Mouse (Mus musculus) testis, adult 2 months (tissue): ENCODE results near the gene Rcsd1. TPM values are rescaled to one million over a fixed set of nuclear protein-coding genes. Genes with fewer than 3 reads are reported as not detected.
"Not testable (repeated sequence)": the region's sequence is repeated elsewhere in the genome, so short reads cannot be mapped to it uniquely, and the experiment has no call there.

ENCODE experiments used
- H3K27ac ChIP-seq: fragments of 200-500 bp; 2 replicates; pipeline ENCODE4 v1.5.1; 2012; ENCODE audit warnings: low read depth, low read length; ENCODE audit not compliant: control insufficient read depth, insufficient read depth
- H3K27me3 ChIP-seq: fragments of 200-500 bp; 2 replicates; pipeline ENCODE4 v1.6.1; 2012; ENCODE audit warnings: mild to moderate bottlenecking, low read length, moderate library complexity; ENCODE audit not compliant: control insufficient read depth, insufficient read depth
- H3K36me3 ChIP-seq: fragments of 200-500 bp; 2 replicates; pipeline ENCODE4 v1.6.1; 2012; ENCODE audit warnings: mild to moderate bottlenecking, low read length; ENCODE audit not compliant: control insufficient read depth, insufficient read depth
- H3K4me1 ChIP-seq: fragments of 200-500 bp; 2 replicates; pipeline ENCODE4 v1.6.1; 2012; ENCODE audit warnings: low read length; ENCODE audit not compliant: control insufficient read depth, insufficient read depth
- H3K4me3 ChIP-seq: fragments of 200-500 bp; 2 replicates; pipeline ENCODE4 v1.5.1; 2012; ENCODE audit warnings: low read depth, mild to moderate bottlenecking, low read length, moderate library complexity, mixed read lengths; ENCODE audit not compliant: control insufficient read depth
- CTCF ChIP-seq: fragments of 200-500 bp; IDR thresholded peaks from 2 replicates; pipeline ENCODE4 v1.5.1; 2012; ENCODE audit warnings: low read depth, mild to moderate bottlenecking, inconsistent platforms, low read length, moderate library complexity; ENCODE audit not compliant: control insufficient read depth, insufficient read depth, insufficient replicate concordance
- POLR2A ChIP-seq: fragments of 200-500 bp; IDR thresholded peaks from 2 replicates; pipeline ENCODE4 v1.6.1; 2012; ENCODE audit warnings: low read depth, mild to moderate bottlenecking, inconsistent platforms, low read length, moderate library complexity; ENCODE audit not compliant: control insufficient read depth
- polyA plus RNA-seq: library from polyadenylated mRNA; depleted of rRNA; stranded (reverse); fragments of >200 nt; gene quantifications from 2 replicates; pipeline ENCODE4 v1.2.3, GENCODE M21; 2012

The Rcsd1 gene
- polyA plus RNA-seq, 1 experiment: 0.89 TPM

GRCm38 (mm10) chr1:165686963-165687362, 22.6 kb downstream of the Rcsd1 start:
- no peaks in the 10 kb centered on the region for H3K27me3 ChIP-seq
- no peak overlapping the region for H3K27ac ChIP-seq
- no peak overlapping the region for H3K4me3 ChIP-seq
- no peaks in the 10 kb centered on the region; the same call in none of the 2 replicates for H3K4me1 ChIP-seq
- TF ChIP-seq POLR2A (no peak), CTCF (no peak)
- no peaks in the 10 kb centered on the region for H3K36me3 ChIP-seq

GRCm38 (mm10) chr1:165686349-165686748, 23.2 kb downstream of the Rcsd1 start:
- TF ChIP-seq POLR2A (no peak), CTCF (no peak)
- Histone ChIP-seq H3K4me1 (no peaks in the 10 kb centered on the region; the same call in none of the 2 replicates), H3K27ac (no peak overlapping the region), H3K36me3 (no peaks in the 10 kb centered on the region), H3K4me3 (no peak overlapping the region), H3K27me3 (no peaks in the 10 kb centered on the region)

- H3K36me3 ChIP-seq: no peaks in the 10 kb centered on the region
- no peaks in the 10 kb centered on the region for H3K27me3 ChIP-seq
- no peak overlapping the region for H3K4me3 ChIP-seq
- no peaks in the 10 kb centered on the region; the same call in none of the 2 replicates for H3K4me1 ChIP-seq
- no peak overlapping the region for H3K27ac ChIP-seq
- no peak for TF ChIP-seq POLR2A
- TF ChIP-seq CTCF: no peak
Observed at GRCm38 (mm10) chr1:165684261-165685203, 25.0 kb downstream of the Rcsd1 start.

- Histone ChIP-seq H3K4me3 (no peak overlapping the region), H3K27ac (no peak overlapping the region), H3K4me1 (no peaks in the 10 kb centered on the region; the same call in 1 of the 2 replicates), H3K36me3 (no peaks in the 10 kb centered on the region), H3K27me3 (no peaks in the 10 kb centered on the region)
- TF ChIP-seq POLR2A (no peak), CTCF (no peak)
Observed at GRCm38 (mm10) chr1:165682056-165682853, 27.3 kb downstream of the Rcsd1 start.

- TF ChIP-seq POLR2A: no peak
- no peak for TF ChIP-seq CTCF
- H3K4me3 ChIP-seq: no peak overlapping the region
- no peaks in the 10 kb centered on the region for H3K36me3 ChIP-seq
- no peaks in the 10 kb centered on the region; the same call in 1 of the 2 replicates for H3K4me1 ChIP-seq
- no peak overlapping the region for H3K27ac ChIP-seq
- H3K27me3 ChIP-seq: no peaks in the 10 kb centered on the region
Observed at GRCm38 (mm10) chr1:165681045-165681794, 28.3 kb downstream of the Rcsd1 start.

- H3K27ac ChIP-seq, H3K36me3 ChIP-seq, H3K4me3 ChIP-seq, H3K4me1 ChIP-seq, H3K27me3 ChIP-seq: not testable (repeated sequence)
Observed at GRCm38 (mm10) chr1:165680086-165680485, 29.5 kb downstream of the Rcsd1 start.

- Histone ChIP-seq H3K4me3 (no peak overlapping the region), H3K27me3 (no peaks in the 10 kb centered on the region), H3K27ac (no peak overlapping the region), H3K4me1 (no peaks in the 10 kb centered on the region; the same call in 1 of the 2 replicates), H3K36me3 (no peaks in the 10 kb centered on the region)
- TF ChIP-seq POLR2A (no peak), CTCF (peak; percentile 11; the same call in 1 of the 2 replicates)
Observed at GRCm38 (mm10) chr1:165679618-165679997, 29.9 kb downstream of the Rcsd1 start.
